Mouse (Mus musculus): ENCODE results near the gene Arhgap1.

Arhgap1 gene

DNA sequence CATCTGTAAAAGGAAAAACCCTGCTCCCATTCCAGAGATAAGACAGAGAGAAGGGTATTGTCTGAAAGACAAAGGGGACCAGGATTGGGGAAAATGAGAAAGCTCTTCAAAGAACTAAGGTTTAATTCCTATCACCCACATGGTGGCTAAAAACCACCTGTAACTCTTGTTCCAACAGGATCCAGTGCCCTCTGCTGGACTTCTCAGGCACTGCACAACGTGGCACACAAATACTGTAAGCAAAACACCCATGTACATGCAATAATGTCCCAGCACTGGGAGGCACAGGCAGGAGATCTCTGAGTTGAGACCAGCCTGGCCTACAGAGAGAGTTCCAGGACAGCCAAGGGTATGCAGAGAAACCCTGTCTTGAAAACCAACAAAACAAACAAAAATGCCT lies 2.9 kb upstream of the Arhgap1 start:
- DNase-seq (ENCODE audit: low read depth, low spot score) = no peak

DNA sequence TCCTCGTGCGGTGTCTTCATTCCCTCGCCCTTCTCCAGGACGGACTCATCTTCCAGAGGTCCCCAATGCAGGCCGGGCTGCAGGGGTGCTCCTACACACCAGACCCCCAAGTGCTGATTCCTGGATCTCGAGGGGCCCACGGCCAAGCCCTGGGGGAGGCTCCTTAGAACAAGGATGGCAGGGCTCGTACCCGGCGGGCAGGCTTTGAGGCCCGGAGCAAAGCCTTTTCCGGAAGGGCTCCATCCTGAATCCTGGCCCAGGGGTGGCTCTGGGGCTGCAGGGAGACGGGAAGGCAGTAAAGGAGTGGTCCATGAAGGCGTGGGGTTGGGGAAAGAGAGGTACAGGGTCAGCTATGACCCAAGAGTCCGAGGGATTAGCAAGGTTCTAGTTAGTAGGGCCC lies 508 bp upstream of the Arhgap1 start:
- DNase-seq (ENCODE audit: low read depth, low spot score) = no peak

DNA sequence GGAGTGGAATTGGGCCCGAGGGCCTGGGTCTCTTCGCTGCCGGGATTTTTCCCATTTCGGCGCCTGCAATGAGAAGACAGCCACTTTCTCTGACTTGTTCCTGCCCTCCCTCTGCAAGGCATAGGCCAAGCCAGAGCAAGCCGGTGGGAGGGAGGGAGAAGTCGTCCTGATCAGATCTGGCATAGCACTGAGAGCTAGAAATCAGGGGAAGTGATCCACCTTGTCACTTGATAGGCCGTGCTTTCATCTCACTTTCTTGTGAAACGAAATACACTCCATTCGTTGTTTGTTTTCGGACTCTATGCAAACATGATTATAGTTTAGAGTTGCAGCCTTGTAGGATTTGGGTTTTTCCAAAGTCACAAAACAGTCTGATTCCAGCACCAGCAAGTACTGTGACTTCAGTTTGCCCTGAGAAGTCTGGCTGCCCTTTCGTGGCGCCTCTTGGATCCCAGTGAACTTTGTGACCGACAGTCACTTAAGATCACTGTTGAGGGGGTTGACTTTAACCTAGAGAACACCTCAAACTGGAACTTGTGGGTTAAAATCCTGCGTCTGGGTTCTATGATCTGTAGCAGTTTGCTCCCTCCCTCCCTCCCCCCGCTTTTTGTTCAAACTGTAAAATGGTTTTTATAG lies 818 bp downstream of the Arhgap1 start:
- DNase-seq (ENCODE audit: low read depth, low spot score) = no peak

DNA sequence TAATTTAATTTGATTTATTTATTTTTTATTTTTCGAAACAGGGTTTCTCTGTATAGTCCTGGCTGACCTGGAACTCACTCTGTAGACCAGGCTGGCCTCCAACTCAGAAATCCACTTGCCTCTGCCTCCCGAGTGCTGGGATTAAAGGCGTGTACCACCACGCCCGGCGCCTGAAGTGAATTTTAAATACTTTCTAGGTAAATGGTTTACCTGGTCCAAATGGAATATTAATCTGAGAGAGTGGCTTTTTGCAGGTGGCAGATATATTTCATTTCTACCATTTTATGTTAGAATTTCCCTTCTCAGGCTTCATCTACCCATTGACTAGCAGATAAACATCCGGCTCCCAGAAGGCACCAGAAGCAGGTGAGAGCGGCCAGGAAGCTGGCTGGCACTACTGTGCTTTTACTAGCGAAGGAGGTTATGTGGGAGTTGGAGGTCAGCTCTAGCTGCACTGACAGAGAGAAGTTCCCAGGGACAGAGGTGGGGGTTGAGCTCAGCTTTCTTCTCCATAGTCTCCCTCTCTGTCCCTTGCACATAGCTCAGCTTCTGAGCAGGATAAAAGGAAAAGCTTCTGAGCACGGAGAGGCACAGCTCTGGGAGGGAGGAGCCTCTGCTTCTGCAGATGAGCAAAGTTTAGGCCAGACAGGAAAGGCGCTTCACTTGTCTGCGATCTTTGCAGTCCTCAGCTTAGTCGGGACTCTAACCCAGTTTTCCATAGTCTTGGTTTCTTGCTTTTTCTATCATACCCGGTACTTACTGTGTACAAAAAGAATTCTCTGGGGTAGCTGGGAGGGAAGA lies 2.0 kb downstream of the Arhgap1 start:
- no peak for DNase-seq (ENCODE audit: low read depth, low spot score)

DNA sequence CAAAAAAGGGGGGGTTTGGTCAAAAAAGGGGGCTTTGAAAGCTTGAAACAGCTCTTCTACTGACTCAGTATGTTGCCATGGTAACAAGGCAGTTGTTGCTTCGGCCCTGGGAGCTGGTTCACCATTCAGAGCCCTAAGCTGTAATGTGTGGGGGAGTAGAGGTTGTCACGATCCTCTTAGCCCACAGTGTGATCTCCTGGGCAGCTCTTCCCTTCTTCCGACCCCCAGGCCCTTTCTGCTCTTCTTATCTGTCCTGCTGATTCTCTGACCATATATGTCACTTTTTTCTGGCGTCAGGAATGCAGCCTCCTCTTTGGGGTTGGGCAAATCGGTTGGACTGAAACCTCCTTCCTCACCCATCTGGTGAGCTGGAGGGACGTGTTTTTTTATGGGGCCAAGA lies 3.2 kb downstream of the Arhgap1 start:
- DNase-seq (ENCODE audit: low read depth, low spot score) = no peak

DNA sequence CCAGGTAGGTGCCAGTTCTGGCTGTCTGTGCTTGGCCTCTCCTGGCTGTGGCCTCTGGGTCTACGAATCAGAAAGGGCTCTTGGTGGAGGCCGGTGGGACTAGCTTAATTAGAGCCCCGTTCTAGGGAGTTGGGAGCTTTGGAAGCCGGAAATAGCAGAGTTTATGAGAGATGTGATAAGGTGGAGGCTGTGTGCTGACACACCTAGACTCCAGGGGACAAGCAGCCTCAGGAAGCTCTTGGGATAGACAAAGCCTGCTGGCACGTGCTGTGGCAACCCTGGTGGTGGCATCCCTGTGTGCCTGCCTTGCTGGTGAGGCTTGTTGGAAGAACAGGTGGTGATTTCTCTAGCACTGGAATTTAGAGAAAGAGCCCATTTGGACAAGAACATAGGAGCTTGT lies 5.7 kb downstream of the Arhgap1 start:
- DNase-seq (ENCODE audit: low read depth, low spot score) = no peak

DNA sequence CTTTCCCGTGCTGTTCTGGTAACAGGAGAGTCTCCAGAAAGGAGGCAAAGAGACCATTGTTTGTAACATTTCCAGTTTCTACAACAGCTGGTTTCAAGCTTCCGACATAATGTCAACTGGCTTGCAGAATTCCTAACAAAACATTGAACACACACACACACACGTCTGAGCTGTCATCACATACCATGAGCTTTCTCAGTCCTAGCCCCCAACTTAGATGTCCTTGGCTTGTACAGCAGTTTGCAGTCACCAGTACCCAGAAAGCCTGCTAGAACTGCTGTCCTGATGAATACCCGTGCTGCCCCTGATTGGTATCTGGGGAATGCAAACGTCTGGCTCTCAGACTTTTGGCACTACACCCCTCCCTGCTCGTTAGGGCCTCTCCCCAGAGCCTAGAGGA lies 6.2 kb downstream of the Arhgap1 start:
- no peak for DNase-seq (ENCODE audit: low read depth, low spot score)

DNA sequence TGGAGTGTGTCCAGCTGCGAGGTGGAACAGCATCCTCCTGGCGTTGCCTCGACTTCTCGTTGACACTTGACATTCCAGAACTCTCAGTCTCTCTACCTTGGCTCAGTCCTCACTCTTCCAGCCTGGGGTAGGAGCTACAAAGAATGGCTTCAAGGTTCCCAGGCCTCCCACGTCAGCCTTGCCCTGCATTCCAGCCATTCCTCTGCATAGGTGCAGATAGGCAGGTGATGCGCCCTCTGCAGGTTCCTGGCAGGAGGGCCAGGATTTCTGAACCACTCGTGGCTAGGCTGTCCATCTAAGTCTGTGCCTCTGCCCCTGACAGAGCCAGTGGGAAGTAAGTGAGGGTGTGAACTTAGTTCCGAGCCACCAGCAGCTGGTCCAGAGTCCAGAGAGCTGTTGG lies 7.1 kb downstream of the Arhgap1 start:
- no peak for DNase-seq (ENCODE audit: low read depth, low spot score)

DNA sequence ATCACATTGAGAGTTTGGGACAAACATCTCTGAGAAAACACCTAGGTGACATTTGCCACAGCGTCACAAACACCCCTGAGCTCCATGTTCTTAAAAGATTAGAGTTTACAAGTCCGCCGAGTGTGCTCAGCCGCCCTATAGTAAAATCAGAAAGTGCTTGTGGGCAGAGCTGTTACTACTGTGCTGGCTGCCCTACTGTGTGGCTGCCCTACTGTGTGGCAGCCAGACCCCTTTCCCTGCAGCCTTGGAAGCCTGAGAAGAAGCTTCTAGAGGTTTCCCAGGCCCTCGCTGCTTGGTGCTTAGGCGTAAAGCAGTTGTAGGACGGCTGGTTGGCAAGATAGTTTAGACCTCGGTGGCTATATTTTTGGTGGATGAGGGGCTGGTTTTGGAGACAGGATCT lies 10.0 kb downstream of the Arhgap1 start:
- no peak for DNase-seq (ENCODE audit: low read depth, low spot score)

DNA sequence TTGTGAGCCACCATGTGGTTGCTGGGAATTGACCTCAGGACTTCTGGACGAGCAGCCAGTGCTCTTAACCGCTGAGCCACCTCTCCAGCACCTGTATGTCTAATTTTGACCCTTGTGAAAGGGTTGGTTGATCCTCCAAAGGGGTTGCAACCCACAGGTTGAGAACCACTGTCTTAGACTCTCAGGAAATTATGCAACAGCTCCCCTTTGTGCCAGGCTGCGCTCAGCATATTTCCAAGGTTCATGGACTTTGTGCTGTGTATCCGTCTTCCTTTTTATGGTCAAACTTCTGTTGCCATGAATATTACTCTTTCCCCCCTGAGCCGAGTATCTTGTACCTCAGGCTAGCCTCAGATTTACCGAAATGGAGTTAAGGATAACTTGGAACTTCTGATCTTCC lies 11.3 kb downstream of the Arhgap1 start:
- DNase-seq (ENCODE audit: low read depth, low spot score) = no peak

DNA sequence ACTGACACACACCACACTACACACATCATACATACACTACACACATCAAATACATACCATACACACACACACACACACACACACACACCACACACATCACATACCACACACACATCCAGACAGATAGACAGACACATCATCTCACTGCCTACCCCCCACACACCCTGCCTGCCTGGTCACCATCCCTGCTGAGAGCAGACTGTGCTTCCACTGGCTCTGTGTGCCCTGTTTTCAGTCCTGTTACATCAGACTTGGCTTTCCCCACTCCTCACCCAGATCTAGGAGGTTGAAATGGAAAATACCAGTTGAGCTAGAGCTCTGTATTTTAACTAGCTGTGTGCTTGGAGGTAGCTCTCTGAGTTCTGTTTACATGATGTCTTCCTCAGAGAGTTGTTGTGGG lies 15.1 kb downstream of the Arhgap1 start:
- DNase-seq (ENCODE audit: low read depth, low spot score) = no peak

DNA sequence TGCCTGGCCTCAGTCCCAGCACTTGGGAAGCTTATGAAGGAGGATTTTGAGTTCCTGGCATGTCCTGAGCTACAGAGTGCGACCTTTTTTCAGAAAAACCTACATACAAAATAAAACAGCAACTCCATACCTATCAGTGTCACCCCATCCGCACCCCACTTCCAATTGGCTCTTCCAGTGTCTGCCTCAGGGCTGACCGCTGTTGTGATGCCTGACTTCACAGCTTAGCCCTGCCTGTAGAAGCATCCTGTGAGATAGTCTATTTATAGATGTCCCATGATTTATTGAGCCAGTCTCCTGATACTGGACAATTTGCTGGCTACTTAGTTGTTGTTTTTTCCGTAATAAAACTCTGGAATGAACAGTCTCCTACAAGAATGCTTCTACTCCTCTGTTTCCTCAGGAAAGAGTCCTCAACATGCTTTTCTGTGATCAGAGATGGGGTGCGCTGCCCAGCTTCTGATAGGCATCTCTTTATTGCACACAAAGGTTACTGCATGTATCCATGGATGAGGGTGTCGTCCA lies 16.8 kb downstream of the Arhgap1 start:
- DNase-seq (ENCODE audit: low read depth, low spot score) = no peak

DNA sequence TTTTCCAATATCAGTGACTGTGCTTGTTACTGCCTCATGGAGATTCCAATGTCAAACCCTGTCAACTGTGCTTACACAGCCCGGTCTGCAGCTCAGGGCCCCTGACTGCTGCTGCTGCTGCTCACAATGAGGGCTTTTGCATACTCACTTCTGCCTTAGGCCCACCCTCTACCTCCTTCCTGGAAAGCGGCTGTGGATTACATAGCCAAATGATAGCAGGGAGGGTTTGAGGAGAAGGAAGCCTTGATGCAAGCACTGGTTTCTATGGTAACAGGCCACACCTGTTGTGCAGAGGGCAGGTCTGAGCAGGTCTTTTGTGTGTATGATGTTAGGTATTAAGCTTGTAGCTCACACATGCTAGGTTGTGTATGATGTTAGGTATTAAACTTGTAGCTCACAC lies 18.1 kb downstream of the Arhgap1 start:
- no peak for DNase-seq (ENCODE audit: low read depth, low spot score)

DNA sequence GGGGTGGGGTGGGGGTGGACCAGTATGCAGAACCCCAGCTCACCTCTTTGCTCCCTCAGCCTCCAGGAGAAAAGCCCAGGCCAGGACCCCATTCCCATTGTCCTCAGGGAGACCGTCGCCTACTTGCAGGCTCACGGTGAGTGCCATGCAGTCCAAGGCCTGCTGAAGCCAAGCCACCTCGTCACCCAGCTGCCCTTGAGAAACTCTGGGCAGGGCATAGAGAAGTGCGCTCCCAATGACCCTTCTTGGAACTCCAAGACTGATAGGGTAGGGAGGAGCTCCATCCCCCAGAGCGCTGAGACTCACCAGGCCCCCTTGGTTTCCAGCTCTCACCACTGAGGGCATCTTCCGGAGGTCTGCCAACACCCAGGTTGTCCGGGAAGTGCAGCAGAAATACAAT lies 19.7 kb downstream of the Arhgap1 start:
- no peak for DNase-seq (ENCODE audit: low read depth, low spot score)

DNA sequence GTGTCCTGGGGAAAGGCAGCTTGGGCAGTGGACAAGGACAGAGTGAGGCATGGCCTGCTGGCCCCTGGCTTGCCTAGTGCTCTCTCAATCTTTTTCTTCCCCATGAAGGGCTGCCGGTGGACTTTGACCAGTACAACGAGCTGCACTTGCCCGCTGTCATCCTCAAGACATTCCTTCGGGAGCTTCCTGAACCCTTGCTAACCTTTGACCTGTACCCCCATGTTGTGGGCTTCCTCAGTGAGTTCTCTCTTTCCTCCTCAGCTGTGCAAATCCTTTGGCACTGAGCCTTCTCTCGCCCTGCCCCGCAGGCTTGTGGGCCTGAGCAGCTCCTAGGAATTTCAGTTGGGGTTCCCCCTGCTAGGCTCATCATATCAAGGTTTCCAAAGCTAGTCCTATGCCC lies 20.4 kb downstream of the Arhgap1 start:
- no peak for DNase-seq (ENCODE audit: low read depth, low spot score)

DNA sequence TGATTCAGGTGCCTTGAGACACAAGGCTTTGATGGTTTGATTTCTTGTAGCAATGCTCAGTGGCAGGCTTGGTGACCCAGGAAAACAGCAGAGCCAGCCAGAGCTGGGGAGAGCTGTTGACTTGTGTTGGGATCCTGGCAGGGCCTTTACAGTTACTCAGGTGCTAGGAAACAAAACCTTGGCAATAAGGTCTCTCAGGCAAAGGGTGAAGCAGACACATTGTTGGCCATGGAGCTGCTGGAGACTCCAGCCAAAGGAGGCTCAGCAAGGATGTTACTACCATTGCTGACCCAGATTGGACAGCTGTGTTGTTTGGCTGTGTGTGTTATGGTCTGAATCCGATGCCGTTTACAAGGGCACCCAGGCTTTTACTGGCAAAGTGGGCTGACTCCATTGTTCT lies 23.9 kb downstream of the Arhgap1 start:
- DNase-seq (ENCODE audit: low read depth, low spot score) = no peak

DNA sequence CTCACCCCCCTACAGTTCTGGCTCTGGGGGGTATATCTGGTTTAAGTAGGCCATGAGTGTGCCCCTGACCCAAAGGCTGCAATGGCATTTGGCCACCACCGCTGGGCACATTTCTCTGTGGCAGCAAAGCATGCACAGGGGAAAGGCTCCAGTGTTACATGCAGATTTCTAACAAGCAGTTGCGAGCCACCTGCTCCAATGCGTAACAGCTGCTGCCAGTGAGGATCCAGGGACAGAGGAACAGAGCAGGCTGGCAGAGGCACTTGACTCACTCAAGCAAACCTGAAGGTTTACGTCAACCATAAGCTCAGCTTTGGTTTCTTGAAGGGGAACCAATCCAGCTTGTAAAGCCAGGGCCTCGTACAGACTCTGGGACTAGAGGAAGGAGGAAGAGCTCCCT lies 25.2 kb downstream of the Arhgap1 start:
- DNase-seq (ENCODE audit: low read depth, low spot score) = no peak

DNA sequence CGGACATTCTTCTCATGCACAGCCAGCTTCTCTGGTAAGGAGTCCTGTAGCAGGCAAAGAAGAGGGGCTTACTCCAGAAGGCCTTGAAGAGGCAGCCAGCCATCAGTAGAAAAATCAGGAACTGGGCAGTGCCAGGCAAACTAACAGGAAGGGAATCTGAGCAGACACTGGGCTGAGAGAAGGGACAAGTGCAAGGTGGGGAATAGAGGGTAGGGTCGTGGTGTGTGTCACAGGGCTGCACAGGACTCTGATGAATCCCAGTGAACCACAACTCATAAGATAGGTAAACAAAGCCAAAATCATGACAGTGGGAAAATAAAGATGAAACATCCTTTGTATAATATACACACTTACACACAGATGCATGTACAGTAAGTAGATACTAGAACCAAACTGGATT lies 26.8 kb downstream of the Arhgap1 start:
- no peak for DNase-seq (ENCODE audit: low read depth, low spot score)

DNA sequence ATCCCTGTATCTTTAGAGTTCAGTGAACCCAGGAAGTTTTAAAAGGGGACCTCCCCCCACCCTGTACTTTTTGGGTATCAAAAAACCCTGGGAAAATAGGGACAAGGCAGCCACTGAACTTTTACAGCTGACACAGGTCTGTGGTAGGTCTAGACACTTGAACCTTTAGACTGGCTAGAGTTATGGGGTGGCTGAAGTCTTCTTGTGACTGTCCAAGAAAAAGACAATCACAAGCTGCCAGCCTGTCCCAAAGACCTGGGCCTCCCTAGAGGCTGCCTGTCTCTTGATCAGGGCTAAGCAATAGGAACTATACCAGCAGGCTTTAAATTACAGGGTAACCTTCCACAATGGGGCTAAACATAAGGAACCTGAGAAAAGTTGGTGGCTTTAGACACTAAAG lies 27.3 kb downstream of the Arhgap1 start:
- DNase-seq (ENCODE audit: low read depth, low spot score) = no peak

DNA sequence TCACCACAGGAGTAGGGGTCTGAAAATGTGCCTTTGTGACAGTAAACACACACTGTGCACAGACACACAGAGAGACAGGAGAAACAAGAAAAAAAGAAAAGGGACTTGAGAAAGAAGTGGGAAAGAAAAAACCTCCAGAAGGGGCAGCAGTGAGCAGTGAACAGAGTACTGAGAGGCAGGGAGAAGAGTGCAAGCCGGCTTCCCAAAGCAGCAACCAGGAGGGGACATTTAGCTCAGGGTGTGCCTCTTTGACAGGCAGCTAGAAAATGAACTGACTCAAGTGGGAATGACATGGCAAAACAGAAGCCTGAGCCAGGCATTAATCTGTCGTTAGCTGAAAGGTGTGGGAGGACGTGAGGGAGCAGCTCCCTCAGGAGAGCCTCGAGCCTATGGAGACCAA lies 33.2 kb downstream of the Arhgap1 start:
- DNase-seq (ENCODE audit: low read depth, low spot score) = no peak

DNA sequence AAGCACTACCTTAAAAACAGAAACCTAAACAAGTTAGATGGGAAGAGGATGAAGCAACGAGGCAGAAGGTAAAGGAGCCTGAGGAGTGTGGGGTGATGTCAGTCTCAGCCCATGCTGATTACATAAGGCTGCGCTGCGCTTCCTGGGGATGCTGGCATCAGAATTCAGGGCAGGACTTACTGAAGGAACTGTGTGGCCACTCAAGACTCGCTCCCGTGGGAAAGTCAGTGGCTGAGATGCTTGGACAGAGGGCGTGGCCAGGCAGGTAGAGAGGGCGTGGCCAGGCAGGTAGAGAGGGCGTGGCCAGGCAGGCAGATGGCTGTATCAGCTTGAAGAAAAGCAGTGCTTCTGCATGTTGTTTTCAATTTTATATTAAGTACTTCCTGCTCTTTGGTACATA lies 34.3 kb downstream of the Arhgap1 start:
- no peak for DNase-seq (ENCODE audit: low read depth, low spot score)

DNA sequence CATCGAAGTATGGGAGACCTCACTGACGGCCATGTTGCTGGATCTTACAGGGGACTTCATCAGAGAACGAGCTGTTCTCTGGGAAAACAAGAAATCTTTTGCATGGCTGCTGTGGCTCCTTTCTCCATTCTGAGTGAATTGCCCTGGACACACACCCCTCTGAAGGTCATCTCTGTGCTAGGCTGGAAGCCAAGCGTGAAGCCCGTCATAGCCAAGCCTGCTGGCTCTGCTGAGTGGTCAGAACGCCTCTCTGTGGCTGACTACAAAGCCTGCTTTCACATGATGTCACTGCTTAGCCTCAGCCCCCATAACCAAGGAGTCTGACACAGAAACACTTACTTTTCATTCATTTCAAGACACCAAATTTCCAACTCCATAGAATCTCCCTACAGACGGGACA lies 39.8 kb downstream of the Arhgap1 start:
- no peak for DNase-seq (ENCODE audit: low read depth, low spot score)

DNA sequence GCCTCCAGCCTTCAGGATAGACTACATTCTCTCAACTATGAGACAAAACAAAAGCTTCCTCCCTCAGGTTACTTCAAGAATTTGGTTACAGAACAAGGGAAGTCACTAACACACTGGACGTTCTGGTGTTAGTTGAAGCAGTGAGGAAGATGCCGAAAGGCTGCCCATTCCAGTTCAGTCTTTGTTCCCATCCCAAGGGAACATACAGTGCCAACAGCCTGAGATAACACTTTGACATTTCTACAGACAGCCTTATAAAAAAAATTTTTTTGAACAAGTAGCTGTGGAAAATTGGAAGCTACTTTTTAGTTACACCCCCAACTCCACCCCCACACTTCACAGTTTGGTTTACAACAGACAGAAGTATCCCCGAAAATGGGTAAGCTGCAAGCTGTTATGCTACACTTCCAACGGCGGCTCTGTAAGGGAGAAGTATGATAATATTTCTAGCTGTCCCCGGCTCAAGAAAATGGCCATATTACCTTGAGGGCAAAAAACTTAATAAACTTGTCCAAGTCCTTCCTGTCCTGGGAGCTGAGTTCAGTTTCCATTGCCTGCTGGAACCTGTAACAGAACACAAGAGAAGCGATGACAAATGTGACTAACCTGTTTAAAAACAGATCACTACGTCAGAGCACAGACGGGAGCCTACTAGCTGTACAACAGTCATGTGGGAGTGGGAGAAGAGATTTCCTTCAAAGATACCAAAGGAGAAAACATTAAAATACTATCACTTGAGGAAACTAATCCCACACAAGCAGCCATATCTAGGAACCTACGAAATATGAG lies 46.0 kb downstream of the Arhgap1 start:
- DNase-seq (ENCODE audit: low read depth, low spot score) = no peak

Measured in skeletal muscle tissue, adult 2 months (tissue).